Mouse (Mus musculus) lung, postnatal 0 days (tissue): ENCODE measurements around the gene Fdx1l. TPM values are rescaled to one million over a fixed set of nuclear protein-coding genes. Genes with fewer than 3 reads are reported as not detected.

ENCODE experiments used
- ATAC-seq: fragments of 200-750 bp; cut with Nextera tagmentation; 2 replicates; pipeline ENCODE4 v1.8.0; 2017; ENCODE audit warnings: moderate library complexity
- DNase-seq: peaks from one replicate; pipeline ENCODE4 v3.0.0-alpha.2; 2016; ENCODE audit warnings: low spot score
- H3K27ac ChIP-seq: fragments of 300-500 bp; sonication (generic); 2 replicates; pipeline ENCODE4 v1.5.1; 2014; ENCODE audit warnings: antibody characterized with exemption, mild to moderate bottlenecking, low read length, mixed read lengths
- H3K27me3 ChIP-seq: fragments of 300-500 bp; sonication (generic); replicated peaks from 2 replicates; pipeline ENCODE4 v1.6.1; 2014; ENCODE audit warnings: low read length, mixed read lengths; ENCODE audit not compliant: insufficient read depth
- H3K36me3 ChIP-seq: fragments of 300-500 bp; sonication (generic); 2 replicates; pipeline ENCODE4 v1.6.1; 2014; ENCODE audit warnings: low read length, mixed read lengths; ENCODE audit not compliant: insufficient read depth
- H3K4me1 ChIP-seq: fragments of 300-500 bp; sonication (generic); 2 replicates; pipeline ENCODE4 v1.6.1; 2014; ENCODE audit warnings: antibody characterized with exemption, low read depth, low read length, mixed read lengths; ENCODE audit not compliant: insufficient read depth
- H3K4me2 ChIP-seq: fragments of 300-500 bp; sonication (generic); replicated peaks from 2 replicates; pipeline ENCODE4 v1.6.1; 2014; ENCODE audit warnings: low read depth, mild to moderate bottlenecking, low read length, moderate library complexity, mixed read lengths
- H3K4me3 ChIP-seq: fragments of 300-500 bp; sonication (generic); 2 replicates; pipeline ENCODE4 v1.5.1; 2014; ENCODE audit warnings: low read depth, low read length
- H3K9ac ChIP-seq: fragments of 300-500 bp; sonication (generic); replicated peaks from 2 replicates; pipeline ENCODE4 v1.6.1; 2014; ENCODE audit warnings: low read depth, mild to moderate bottlenecking
- H3K9me3 ChIP-seq: fragments of 300-500 bp; sonication (generic); 2 replicates; pipeline ENCODE4 v1.6.1; 2016; ENCODE audit warnings: low read length, mixed read lengths
- CTCF ChIP-seq: IDR thresholded peaks from 2 replicates; pipeline ENCODE4 v1.5.1; 2016; ENCODE audit warnings: antibody characterized with exemption, mild to moderate bottlenecking
- EP300 ChIP-seq: IDR thresholded peaks from 2 replicates; pipeline ENCODE4 v1.6.1; 2016; ENCODE audit warnings: antibody characterized with exemption, mild to moderate bottlenecking, control low read depth
- WGBS: fragments of 180-500 bp; shearing (Covaris S2); extraction: QIAGEN DNeasy Blood & Tissue Kit; methylation state at CpG from one replicate; pipeline ENCODE4 v1.1.7; 2014; 5-methylcytosine and 5-hydroxymethylcytosine counted together
- polyA plus RNA-seq: library from polyadenylated mRNA; unstranded; fragments of >200 nt; fragmentation: Nextera tagmentation; extraction: Ambion mirVana; gene quantifications from 2 replicates; pipeline ENCODE4 v1.2.1, GENCODE M21; 2015

The Fdx1l gene
- polyA plus RNA-seq, 1 experiment from 2014 or later = 40.9 TPM

GRCm38 (mm10) chr9:21036666-21037065 is 36.7 kb downstream of the Fdx1l start:
- H3K27me3 ChIP-seq = peaks cover 42% of the 10 kb centered on the region
- H3K4me3 ChIP-seq = no peak overlapping the region
- no peaks in the 10 kb centered on the region for H3K36me3 ChIP-seq
- TF ChIP-seq CTCF (no peak), EP300 (no peak)
- ATAC-seq (no peak), DNase-seq (no peak)
- peaks cover 9% of the 10 kb centered on the region; the same call in 1 of the 2 replicates for H3K4me1 ChIP-seq
- no peak overlapping the region for H3K27ac ChIP-seq
- 0 out of 2 replicates have a peak overlapping the region, but pooled peaks have one; percentile 57 for H3K4me2 ChIP-seq
- 6% methylated on average over 22 of the region's 22 CpGs for WGBS
- no peak overlapping the region for H3K9ac ChIP-seq
- H3K9me3 ChIP-seq = no peaks in the 10 kb centered on the region

GRCm38 (mm10) chr9:21036161-21036560 is 37.3 kb downstream of the Fdx1l start:
- H3K4me3 ChIP-seq = no peak overlapping the region
- WGBS = 17% methylated on average over 20 of the region's 20 CpGs
- no peak for ATAC-seq

GRCm38 (mm10) chr9:21035586-21035985 is 37.8 kb downstream of the Fdx1l start:
- no peak for ATAC-seq
- no peak overlapping the region for H3K27ac ChIP-seq
- TF ChIP-seq CTCF (no peak), EP300 (no peak)
- DNase-seq = no peak
- no peak overlapping the region for H3K4me2 ChIP-seq
- H3K4me1 ChIP-seq = peaks cover 9% of the 10 kb centered on the region; the same call in 1 of the 2 replicates
- WGBS = 37% methylated on average over 9 of the region's 9 CpGs
- H3K36me3 ChIP-seq = no peaks in the 10 kb centered on the region
- H3K4me3 ChIP-seq = no peak overlapping the region
- H3K9ac ChIP-seq = no peak overlapping the region
- peaks cover 42% of the 10 kb centered on the region for H3K27me3 ChIP-seq
- no peaks in the 10 kb centered on the region for H3K9me3 ChIP-seq

More at GRCm38 (mm10) chr9:21036161-21036560, 37.3 kb downstream of the Fdx1l start:
- Histone ChIP-seq H3K4me2 (no peak overlapping the region), H3K4me1 (peaks cover 9% of the 10 kb centered on the region; the same call in 1 of the 2 replicates), H3K27ac (no peak overlapping the region), H3K9me3 (no peaks in the 10 kb centered on the region), H3K36me3 (no peaks in the 10 kb centered on the region), H3K9ac (no peak overlapping the region), H3K27me3 (peaks cover 42% of the 10 kb centered on the region)
- DNase-seq = no peak
- TF ChIP-seq EP300 (no peak), CTCF (no peak)

GRCm38 (mm10) chr9:21034481-21035085 is 38.8 kb downstream of the Fdx1l start:
- Histone ChIP-seq H3K4me2 (no peak overlapping the region), H3K4me3 (no peak overlapping the region), H3K9me3 (no peaks in the 10 kb centered on the region), H3K9ac (no peak overlapping the region), H3K4me1 (peaks cover 12% of the 10 kb centered on the region; the same call in 1 of the 2 replicates), H3K27me3 (peaks cover 42% of the 10 kb centered on the region), H3K27ac (no peak overlapping the region), H3K36me3 (no peaks in the 10 kb centered on the region)
- DNase-seq (peak; percentile 10), ATAC-seq (no peak)
- 6% methylated on average over 17 of the region's 17 CpGs for WGBS
- TF ChIP-seq CTCF = no peak
- no peak for TF ChIP-seq EP300

- Histone ChIP-seq H3K4me1 (peaks cover 12% of the 10 kb centered on the region; the same call in 1 of the 2 replicates), H3K4me2 (peak overlapping the region; percentile 85), H3K4me3 (peak overlapping the region; percentile 44), H3K36me3 (0 out of 2 replicates have a peak, but pooled peaks cover 4% of the 10 kb centered on the region), H3K27me3 (peaks cover 42% of the 10 kb centered on the region), H3K9me3 (no peaks in the 10 kb centered on the region), H3K9ac (no peak overlapping the region), H3K27ac (no peak overlapping the region)
- DNase-seq = peak; percentile 96
- peak; percentile 71 for ATAC-seq
- WGBS = 0% methylated on average over 24 of the region's 34 CpGs
- TF ChIP-seq CTCF (no peak), EP300 (no peak)
These were observed 40.3 kb downstream of the Fdx1l start for GRCm38 (mm10) chr9:21033136-21033535.

GRCm38 (mm10) chr9:21032491-21032890 is 40.9 kb downstream of the Fdx1l start:
- WGBS = 2% methylated on average over 7 of the region's 7 CpGs
- no peak overlapping the region for H3K27ac ChIP-seq
- no peak for TF ChIP-seq EP300
- no peak for TF ChIP-seq CTCF
- H3K4me2 ChIP-seq = peak overlapping the region; percentile 85
- H3K4me3 ChIP-seq = peak overlapping the region; percentile 46
- H3K27me3 ChIP-seq = peaks cover 39% of the 10 kb centered on the region
- H3K4me1 ChIP-seq = peaks cover 12% of the 10 kb centered on the region; the same call in 1 of the 2 replicates
- DNase-seq (no peak), ATAC-seq (no peak)
- H3K9ac ChIP-seq = no peak overlapping the region
- H3K36me3 ChIP-seq = 0 out of 2 replicates have a peak, but pooled peaks cover 5% of the 10 kb centered on the region
- H3K9me3 ChIP-seq = no peaks in the 10 kb centered on the region
